Mouse (Mus musculus) kidney, adult 2 months (tissue): ENCODE measurements around the gene Dntt. TPM values are rescaled to one million over a fixed set of nuclear protein-coding genes. Genes with fewer than 3 reads are reported as not detected.

Experiments used
- DNase-seq: peaks from one replicate; pipeline ENCODE4 v3.0.0; 2021
- H3K27ac ChIP-seq: fragments of 200-500 bp; 2 replicates; pipeline ENCODE4 v1.5.1; 2012; ENCODE audit warnings: low read depth, low read length, control low read depth, inconsistent platforms; ENCODE audit not compliant: insufficient read depth
- H3K27me3 ChIP-seq: fragments of 200-500 bp; replicated peaks from 2 replicates; pipeline ENCODE4 v1.6.1; 2012; ENCODE audit warnings: mild to moderate bottlenecking, moderate library complexity, low read length, inconsistent platforms; ENCODE audit not compliant: control insufficient read depth, insufficient read depth
- H3K36me3 ChIP-seq: fragments of 200-500 bp; 2 replicates; pipeline ENCODE4 v1.6.1; 2012; ENCODE audit warnings: mild to moderate bottlenecking, moderate library complexity, low read length, inconsistent platforms; ENCODE audit not compliant: control insufficient read depth, insufficient read depth
- H3K4me1 ChIP-seq: fragments of 200-500 bp; 2 replicates; pipeline ENCODE4 v1.6.1; 2011; ENCODE audit warnings: low read length; ENCODE audit not compliant: control insufficient read depth, insufficient read depth
- H3K4me3 ChIP-seq: fragments of 200-500 bp; 2 replicates; pipeline ENCODE4 v1.5.1; 2011; ENCODE audit warnings: mild to moderate bottlenecking, low read depth, low read length, control low read depth; ENCODE audit not compliant: insufficient read depth
- CTCF ChIP-seq: fragments of 200-500 bp; conservative IDR thresholded peaks from 2 replicates; pipeline ENCODE4 v1.5.1; 2011; ENCODE audit warnings: low read depth, mild to moderate bottlenecking, control low read depth, low read length, moderate library complexity, mixed read lengths; ENCODE audit not compliant: insufficient read depth, insufficient read length
- POLR2A ChIP-seq: fragments of 200-500 bp; IDR thresholded peaks from one replicate; pipeline ENCODE4 v1.6.1; 2011; ENCODE audit warnings: low read depth, low read length, control low read depth
- WGBS: fragments of 180-500 bp; shearing (Covaris S2); methylation state at CpG from one replicate; pipeline ENCODE4 v1.1.7; 2018; 5-methylcytosine and 5-hydroxymethylcytosine counted together
- polyA plus RNA-seq: library from polyadenylated mRNA; depleted of rRNA; stranded (reverse); fragments of >200 nt; gene quantifications from 2 replicates; pipeline ENCODE4 v1.2.3, GENCODE M21; 2012

Dntt gene
- polyA plus RNA-seq, 1 experiment, result 0.08 TPM

DNA sequence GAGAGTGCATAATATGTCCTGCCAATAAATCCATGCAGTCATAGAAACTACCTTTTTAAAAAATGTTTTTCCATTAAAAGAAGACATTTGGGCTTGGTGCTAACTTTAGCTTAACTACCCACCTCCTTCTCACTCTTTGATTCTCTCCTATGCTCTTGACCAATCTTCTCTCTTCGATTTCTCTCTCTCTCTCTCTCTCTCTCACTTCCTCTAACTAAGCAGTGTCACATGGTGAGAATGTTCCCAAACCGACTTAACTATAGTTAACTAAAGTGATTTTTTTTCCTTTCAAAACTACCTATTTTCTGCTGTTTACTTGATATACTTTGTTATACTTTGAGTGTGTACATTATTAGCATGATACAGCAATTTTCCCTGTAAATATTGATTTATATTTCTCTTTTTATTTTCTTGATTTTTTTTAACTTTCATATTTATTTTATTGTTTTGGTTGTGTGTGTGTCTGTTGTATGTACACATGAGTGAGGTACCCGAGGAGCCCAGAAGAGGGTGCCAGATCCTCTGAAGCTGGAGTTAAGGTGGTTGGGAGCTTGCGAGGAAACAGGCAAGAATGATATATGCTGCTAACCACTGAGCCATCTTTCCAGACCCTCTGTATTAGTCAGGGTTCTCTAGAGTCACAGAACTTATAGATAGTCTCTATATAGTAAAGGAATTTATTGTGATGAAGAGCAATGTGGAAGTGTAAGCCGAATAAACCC, 20.2 kb upstream of the Dntt start:
- Histone ChIP-seq H3K36me3 (no peaks in the 10 kb centered on the region), H3K4me3 (no peak overlapping the region), H3K27me3 (no peaks in the 10 kb centered on the region), H3K27ac (no peak overlapping the region), H3K4me1 (peaks cover 5% of the 10 kb centered on the region; the same call in 1 of the 2 replicates)
- 91% methylated on average over 5 of the region's 5 CpGs for WGBS
- no peak for DNase-seq
- TF ChIP-seq POLR2A, result no peak
- no peak for TF ChIP-seq CTCF

DNA sequence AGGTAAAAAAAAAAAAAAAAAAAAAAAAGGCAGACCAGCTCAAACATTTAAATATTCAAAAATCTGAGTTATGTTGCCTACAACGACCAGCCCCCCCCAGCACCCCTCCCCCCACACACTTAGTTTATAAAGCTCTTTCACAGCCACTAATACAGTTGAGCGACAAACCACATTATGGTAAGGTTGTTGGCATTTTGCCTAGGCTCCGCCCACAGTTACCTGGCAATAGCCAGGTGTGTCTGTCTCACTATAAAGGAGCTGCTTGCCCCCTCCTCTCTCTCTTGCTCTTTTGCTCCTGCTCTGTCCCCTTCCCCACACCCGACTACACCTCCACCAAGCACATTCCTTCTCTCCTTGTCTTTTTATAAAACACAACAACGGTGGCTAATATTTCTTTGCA, 17.4 kb upstream of the Dntt start:
- Histone ChIP-seq H3K27me3 (no peaks in the 10 kb centered on the region), H3K4me1 (peaks cover 9% of the 10 kb centered on the region; the same call in 1 of the 2 replicates), H3K4me3 (no peak overlapping the region), H3K36me3 (no peaks in the 10 kb centered on the region), H3K27ac (no peak overlapping the region)
- WGBS, result 42% methylated on average over 5 of the region's 5 CpGs
- DNase-seq, result no peak
- no peak for TF ChIP-seq POLR2A
- TF ChIP-seq CTCF, result no peak

DNA sequence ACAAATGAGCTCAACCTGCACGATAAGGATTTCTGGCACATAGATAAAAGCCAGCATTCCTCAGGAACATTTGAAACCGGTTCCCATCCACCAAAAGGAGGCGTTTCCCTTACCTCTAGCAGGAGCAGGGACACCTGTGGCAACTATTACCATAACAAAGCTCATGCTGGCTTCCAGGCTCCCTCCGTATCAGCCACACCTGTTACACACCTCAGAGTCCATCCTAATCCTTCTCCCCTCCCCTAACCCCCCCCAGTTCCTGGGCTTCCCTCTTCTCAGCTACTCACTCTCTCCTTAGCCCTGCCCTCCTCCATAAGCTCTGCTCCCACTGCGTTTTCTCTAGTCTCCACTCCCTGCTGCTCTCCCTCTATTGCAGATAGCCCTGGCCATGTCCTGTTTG, 15.5 kb upstream of the Dntt start:
- H3K27ac ChIP-seq, result no peak overlapping the region
- H3K36me3 ChIP-seq, result no peaks in the 10 kb centered on the region
- H3K4me3 ChIP-seq, result no peak overlapping the region
- H3K27me3 ChIP-seq, result no peaks in the 10 kb centered on the region
- H3K4me1 ChIP-seq, result peaks cover 4% of the 10 kb centered on the region; the same call in 1 of the 2 replicates
- 11% methylated on average over 5 of the region's 5 CpGs for WGBS
- no peak for DNase-seq
- TF ChIP-seq CTCF (no peak), POLR2A (no peak)

DNA sequence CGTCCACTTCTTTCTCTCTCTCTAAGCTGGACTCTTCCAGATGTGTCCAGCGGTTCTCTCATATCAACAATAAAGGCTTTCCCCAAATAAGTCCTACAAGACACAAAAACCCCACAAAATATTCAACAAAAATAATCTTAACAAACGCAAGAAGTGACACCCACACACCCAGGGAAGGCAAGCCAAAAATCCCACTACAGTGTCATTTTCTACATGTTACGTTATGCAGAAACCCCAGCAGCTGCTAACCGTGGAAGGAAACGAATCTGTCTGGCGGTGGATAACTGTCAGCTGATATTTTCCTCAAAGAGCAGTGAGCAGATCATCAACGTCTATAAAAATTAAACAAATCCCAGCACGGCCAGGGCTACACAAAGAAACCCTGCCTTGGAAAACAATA, 15.1 kb upstream of the Dntt start:
- H3K4me1 ChIP-seq, result peaks cover 4% of the 10 kb centered on the region; the same call in 1 of the 2 replicates
- no peak for DNase-seq
- no peaks in the 10 kb centered on the region for H3K36me3 ChIP-seq
- no peak overlapping the region for H3K4me3 ChIP-seq
- H3K27me3 ChIP-seq, result no peaks in the 10 kb centered on the region
- no peak for TF ChIP-seq CTCF
- no peak for TF ChIP-seq POLR2A
- H3K27ac ChIP-seq, result no peak overlapping the region
- 44% methylated on average over 9 of the region's 9 CpGs for WGBS

DNA sequence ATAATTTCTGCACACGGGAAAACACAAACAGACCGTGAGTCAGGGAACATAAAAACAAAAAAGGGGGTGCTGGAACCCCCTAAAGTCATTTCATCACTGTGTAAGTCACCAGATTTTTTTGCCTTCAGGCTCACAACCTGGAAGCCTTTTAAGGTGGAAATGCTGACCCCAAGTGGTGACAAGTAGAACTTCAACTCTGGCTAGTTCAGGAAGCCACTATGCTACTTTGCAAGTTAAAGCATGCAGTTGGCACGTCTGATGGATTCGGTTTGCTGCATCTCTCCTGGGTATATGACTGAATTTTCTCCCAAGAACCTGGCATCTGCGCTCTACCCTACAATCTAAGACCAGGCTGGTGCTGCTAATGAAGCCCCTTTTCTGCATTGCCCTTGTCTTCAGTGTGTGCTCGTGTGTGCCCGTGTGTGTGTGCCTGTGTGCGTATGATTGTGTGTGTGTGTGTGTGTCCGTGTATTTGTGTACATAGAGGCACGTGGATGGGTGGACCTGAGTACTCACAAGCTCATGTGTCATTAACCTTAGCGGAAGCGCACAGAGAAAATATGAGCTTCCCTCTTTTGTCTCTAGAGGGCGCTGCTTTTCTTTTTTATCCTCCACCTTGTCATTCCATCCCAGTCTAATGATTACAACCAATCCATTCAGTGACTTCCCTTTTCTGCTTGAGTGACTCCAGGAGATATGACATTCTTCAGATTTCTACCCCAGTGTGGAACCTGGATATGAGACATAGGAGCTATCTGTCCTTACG, 12.9 kb upstream of the Dntt start:
- no peak overlapping the region for H3K4me3 ChIP-seq

DNA sequence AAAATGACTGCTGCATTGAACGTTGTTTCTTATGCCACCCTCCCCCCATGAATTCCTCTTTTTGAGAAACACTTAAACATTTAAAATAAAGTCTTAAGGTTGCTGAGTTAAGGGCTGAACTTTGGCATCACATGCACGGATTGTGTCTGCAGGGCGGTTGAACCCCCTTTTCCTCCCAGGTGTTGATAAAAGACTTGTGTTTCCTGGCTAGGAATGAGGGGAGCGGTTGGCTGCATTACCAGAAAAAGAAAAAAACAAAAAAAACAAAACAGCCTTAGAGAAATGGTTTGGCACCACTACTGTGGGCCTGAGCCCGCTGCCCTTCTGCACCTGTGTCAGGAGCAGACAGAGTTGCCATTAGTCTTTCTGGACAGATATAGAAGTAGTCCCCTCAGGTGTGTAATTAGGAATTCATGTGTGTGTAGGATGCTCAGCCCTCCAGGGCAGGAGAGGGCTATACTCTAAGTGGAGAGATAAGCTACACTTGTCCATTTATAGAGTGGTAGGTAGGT, 9.9 kb upstream of the Dntt start:
- DNase-seq, result no peak
- WGBS, result 68% methylated on average over 5 of the region's 5 CpGs
- H3K27me3 ChIP-seq, result no peaks in the 10 kb centered on the region
- H3K4me3 ChIP-seq, result no peak overlapping the region
- no peaks in the 10 kb centered on the region for H3K36me3 ChIP-seq
- TF ChIP-seq CTCF (no peak), POLR2A (no peak)
- H3K4me1 ChIP-seq, result peaks cover 4% of the 10 kb centered on the region; the same call in 1 of the 2 replicates
- H3K27ac ChIP-seq, result no peak overlapping the region

More for the DNA sequence above, 12.9 kb upstream of the Dntt start:
- H3K27me3 ChIP-seq, result no peaks in the 10 kb centered on the region
- DNase-seq, result peak; percentile 66
- no peak overlapping the region for H3K27ac ChIP-seq
- peaks cover 4% of the 10 kb centered on the region; the same call in 1 of the 2 replicates for H3K4me1 ChIP-seq
- 15% methylated on average over 14 of the region's 14 CpGs for WGBS
- H3K36me3 ChIP-seq, result no peaks in the 10 kb centered on the region
- TF ChIP-seq POLR2A, result no peak
- peak; percentile 51 for TF ChIP-seq CTCF

DNA sequence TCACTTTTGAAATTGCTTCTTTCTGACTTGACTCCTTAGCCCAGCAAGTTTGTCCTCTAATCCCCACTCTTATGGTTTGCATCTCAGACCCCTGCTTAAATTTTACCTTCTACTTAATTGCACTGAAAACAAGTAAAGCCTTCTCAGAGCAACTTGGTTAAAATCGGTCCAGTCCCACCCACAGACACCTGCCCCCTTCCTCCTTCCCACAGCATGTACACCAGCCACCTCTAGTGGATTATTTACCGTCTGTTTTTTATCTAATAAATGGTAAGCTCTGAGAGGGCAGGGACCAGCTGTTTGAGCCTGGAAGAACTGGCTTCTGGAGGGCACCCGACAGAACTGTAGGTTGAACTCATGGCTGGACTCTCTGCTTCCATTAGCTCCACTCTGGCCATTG, 8.5 kb upstream of the Dntt start:
- Histone ChIP-seq H3K4me3 (no peak overlapping the region), H3K4me1 (peaks cover 4% of the 10 kb centered on the region; the same call in 1 of the 2 replicates), H3K27ac (no peak overlapping the region), H3K27me3 (no peaks in the 10 kb centered on the region), H3K36me3 (no peaks in the 10 kb centered on the region)
- TF ChIP-seq POLR2A (no peak), CTCF (no peak)
- DNase-seq, result no peak
- WGBS, result 56% methylated on average over 3 of the region's 3 CpGs
